10 mouse cellular contexts compared by ENCODE assay signal in genomic region chr4:77961711-77962110, GRCm38 (mm10).
DNase-seq lines count a peak whose midpoint lies in the region; ATAC-seq and TF ChIP-seq lines count a peak whose summit lies in the region.
"Had no signal": no experiment of that assay in that cellular context is flagged by ENCODE, and none has a peak within 500 bp of the region (broad histone marks: within the 10 kb centered on the region; RNA-seq: fewer than 3 reads in every experiment).

No protein-coding gene starts in this region.

- no peak for TF ChIP-seq EP300 in stomach, postnatal 0 days (optimal IDR thresholded peaks at IDR 0.05)

- H3K9me3 ChIP-seq in hindbrain, embryonic 11.5 days (ENCODE audit: control insufficient read depth, low read length), result no peaks in the 10 kb centered on the region
- H3K9me3 ChIP-seq in hindbrain, embryonic 16.5 days (ENCODE audit: control insufficient read depth, low read length), result no peaks in the 10 kb centered on the region
- H3K9me3 ChIP-seq in stomach, postnatal 0 days (ENCODE audit: control insufficient read depth, low read length), result no peaks in the 10 kb centered on the region

- H3K4me1 ChIP-seq in hindbrain, embryonic 11.5 days (replicated peaks; ENCODE audit: control insufficient read depth, insufficient read depth, low read length), result no peaks in the 10 kb centered on the region
- no peaks in the 10 kb centered on the region for H3K4me1 ChIP-seq in hindbrain, embryonic 16.5 days (ENCODE audit: control insufficient read depth, insufficient read depth, low read depth, low read length)
- no peaks in the 10 kb centered on the region for H3K4me1 ChIP-seq in stomach, postnatal 0 days (replicated peaks; ENCODE audit: control insufficient read depth, insufficient read depth)

- WGBS in hindbrain, embryonic 11.5 days, result 24% methylated on average over 2 of the region's 2 CpGs
- WGBS in hindbrain, embryonic 16.5 days, result 28% methylated on average over 2 of the region's 2 CpGs
- 16% methylated on average over 2 of the region's 2 CpGs for WGBS in stomach, postnatal 0 days

- TF ChIP-seq CTCF in stomach, postnatal 0 days (IDR thresholded peaks at IDR 0.05; ENCODE audit: low read depth), result peak; percentile 72

- intact Hi-C loops in gastrocnemius, postnatal 14 days (cut with DNase I; ENCODE audit: low total_unique reads), result no loop called here

- peak; percentile 59; the same call in 1 of the 2 replicates for ATAC-seq in hindbrain, embryonic 11.5 days (ENCODE audit: low FRiP score)
- no peak for ATAC-seq in hindbrain, embryonic 16.5 days
- ATAC-seq in stomach, postnatal 0 days (ENCODE audit: low FRiP score, low TSS enrichment), result no peak

- no peak overlapping the region for H3K27ac ChIP-seq in hindbrain, embryonic 11.5 days (ENCODE audit: low read depth, low read length)
- no peak overlapping the region for H3K27ac ChIP-seq in hindbrain, embryonic 16.5 days (ENCODE audit: low read depth, low read length)
- no peak overlapping the region for H3K27ac ChIP-seq in stomach, postnatal 0 days (replicated peaks)
- H3K27ac ChIP-seq: liver, embryonic 14.5 days had no signal

- H3K27me3 ChIP-seq in hindbrain, embryonic 11.5 days (ENCODE audit: control insufficient read depth, insufficient read depth, low read length), result no peaks in the 10 kb centered on the region
- no peaks in the 10 kb centered on the region for H3K27me3 ChIP-seq in hindbrain, embryonic 16.5 days (replicated peaks; ENCODE audit: control insufficient read depth, insufficient read depth, low read length)
- no peaks in the 10 kb centered on the region for H3K27me3 ChIP-seq in stomach, postnatal 0 days (ENCODE audit: control insufficient read depth, insufficient read depth, low read length)

- no peaks in the 10 kb centered on the region for H3K36me3 ChIP-seq in hindbrain, embryonic 11.5 days (ENCODE audit: control insufficient read depth, insufficient read depth, low read length)
- H3K36me3 ChIP-seq in hindbrain, embryonic 16.5 days (ENCODE audit: control insufficient read depth, insufficient read depth, low read length), result no peaks in the 10 kb centered on the region
- no peaks in the 10 kb centered on the region for H3K36me3 ChIP-seq in stomach, postnatal 0 days (ENCODE audit: control insufficient read depth, insufficient read depth, low read length)

- no peak overlapping the region for H3K4me3 ChIP-seq in hindbrain, embryonic 11.5 days (ENCODE audit: low read depth, low read length)
- no peak overlapping the region for H3K4me3 ChIP-seq in hindbrain, embryonic 16.5 days (ENCODE audit: low read length)
- no peak overlapping the region for H3K4me3 ChIP-seq in stomach, postnatal 0 days (ENCODE audit: low read depth, low read length)
- H3K4me3 ChIP-seq: erythroblast, embryonic 14.5 days had no signal

- no peak overlapping the region for H3K9ac ChIP-seq in hindbrain, embryonic 11.5 days (ENCODE audit: low read depth, low read length)
- H3K9ac ChIP-seq in hindbrain, embryonic 16.5 days (ENCODE audit: low read depth, low read length), result no peak overlapping the region
- H3K9ac ChIP-seq in stomach, postnatal 0 days (ENCODE audit: low read length), result no peak overlapping the region
- H3K9ac ChIP-seq: liver, embryonic 14.5 days had no signal

- no peak overlapping the region for H3K4me2 ChIP-seq in hindbrain, embryonic 11.5 days (replicated peaks; ENCODE audit: low read depth, low read length)
- no peak overlapping the region for H3K4me2 ChIP-seq in hindbrain, embryonic 16.5 days (ENCODE audit: low read length)
- no peak overlapping the region for H3K4me2 ChIP-seq in stomach, postnatal 0 days (replicated peaks; ENCODE audit: low read depth)

- DNase-seq in hindbrain, embryonic 11.5 days (ENCODE audit: low spot score), result peak; percentile 47
- DNase-seq in right cerebral cortex, adult 18-20 months, result peak; percentile 7
- DNase-seq in right cerebral cortex, postnatal 10 days (ENCODE audit: low spot score in 2 of 2), result no peak
- peak; percentile 46 for DNase-seq in embryo, embryonic 10.5 days (ENCODE audit: low spot score)
- peak; percentile 13 for DNase-seq in stomach, postnatal 0 days (ENCODE audit: low spot score)
- no peak for DNase-seq in gastrocnemius, postnatal 14 days
- DNase-seq in right cerebral cortex, postnatal 25 days, result no peak

Comparison
In these comparisons a context has a peak if more than half of its experiments do, and no peak if none do; other contexts are left out.
1. DNase-seq: peak in hindbrain, embryonic 11.5 days (single experiment), right cerebral cortex, adult 18-20 months (single experiment), embryo, embryonic 10.5 days (single experiment) and stomach, postnatal 0 days (single experiment); none in right cerebral cortex, postnatal 10 days (0 of 2), gastrocnemius, postnatal 14 days (single experiment) and right cerebral cortex, postnatal 25 days (single experiment).